Mouse (Mus musculus) spleen, adult 2 months (tissue): ENCODE data around the gene Trmu. TPM values are rescaled to one million over a fixed set of nuclear protein-coding genes. Genes with fewer than 3 reads are reported as not detected.

ENCODE experiments used
- DNase-seq, 2 experiments: peaks; one replicate each; pipeline versions ENCODE4 v3.0.0 to v3.0.0-alpha.2; 2012 to 2021; ENCODE audit warnings: low spot score in 2 of 2, low read depth in 1 of 2
- H3K27ac ChIP-seq: fragments of 200-500 bp; 2 replicates; pipeline ENCODE4 v1.5.1; 2012; ENCODE audit warnings: low read length, inconsistent platforms; ENCODE audit not compliant: insufficient read depth
- H3K27me3 ChIP-seq: fragments of 200-500 bp; 2 replicates; pipeline ENCODE4 v1.6.1; 2012; ENCODE audit warnings: mild to moderate bottlenecking, moderate library complexity, low read length, inconsistent platforms; ENCODE audit not compliant: control insufficient read depth, insufficient read depth
- H3K36me3 ChIP-seq: fragments of 200-500 bp; 2 replicates; pipeline ENCODE4 v1.6.1; 2012; ENCODE audit warnings: mild to moderate bottlenecking, low read length, inconsistent platforms; ENCODE audit not compliant: control insufficient read depth, insufficient read depth
- H3K4me1 ChIP-seq: fragments of 200-500 bp; 2 replicates; pipeline ENCODE4 v1.6.1; 2011; ENCODE audit warnings: inconsistent platforms; ENCODE audit not compliant: control insufficient read depth, insufficient read depth, insufficient read length
- H3K4me3 ChIP-seq: fragments of 200-500 bp; 2 replicates; pipeline ENCODE4 v1.5.1; 2011; ENCODE audit warnings: mild to moderate bottlenecking, inconsistent platforms; ENCODE audit not compliant: insufficient read depth, insufficient read length; ENCODE audit errors: extremely low read depth
- CTCF ChIP-seq: fragments of 200-500 bp; IDR thresholded peaks from 2 replicates; pipeline ENCODE4 v1.5.1; 2011; ENCODE audit warnings: mild to moderate bottlenecking, inconsistent platforms; ENCODE audit not compliant: insufficient read depth, insufficient read length, insufficient replicate concordance; ENCODE audit errors: extremely low read depth
- POLR2A ChIP-seq: fragments of 200-500 bp; IDR thresholded peaks from 2 replicates; pipeline ENCODE4 v1.6.1; 2011; ENCODE audit warnings: low read depth, low read length, inconsistent platforms
- WGBS: fragments of 180-500 bp; shearing (Covaris S2); methylation state at CpG from one replicate; pipeline ENCODE4 v1.1.7; 2018; 5-methylcytosine and 5-hydroxymethylcytosine counted together
- polyA plus RNA-seq: library from polyadenylated mRNA; depleted of rRNA; stranded (reverse); fragments of >200 nt; gene quantifications from 2 replicates; pipeline ENCODE4 v1.2.3, GENCODE M21; 2012

Trmu gene
- polyA plus RNA-seq, 1 experiment: 20.7 TPM

GRCm38 (mm10) chr15:85893871-85894270 is 14.8 kb downstream of the Trmu start:
- H3K4me3 ChIP-seq: no peak overlapping the region
- H3K36me3 ChIP-seq: peaks cover 25% of the 10 kb centered on the region
- 91% methylated on average over 7 of the region's 7 CpGs for whole genome bisulfite sequencing
- H3K4me1 ChIP-seq: no peaks in the 10 kb centered on the region
- TF ChIP-seq CTCF: no peak
- no peaks in the 10 kb centered on the region for H3K27me3 ChIP-seq
- no peak overlapping the region for H3K27ac ChIP-seq
- DNase-seq: no peak

GRCm38 (mm10) chr15:85896284-85896683 is 17.2 kb downstream of the Trmu start:
- no peaks in the 10 kb centered on the region for H3K27me3 ChIP-seq
- peak; percentile 48 to 78 for DNase-seq
- peaks cover 15% of the 10 kb centered on the region for H3K36me3 ChIP-seq
- WGBS: 26% methylated on average over 8 of the region's 8 CpGs
- H3K4me3 ChIP-seq: no peak overlapping the region
- no peak overlapping the region for H3K27ac ChIP-seq
- peak; percentile 88; the same call in 1 of the 2 replicates for TF ChIP-seq CTCF
- no peak for TF ChIP-seq POLR2A
- no peaks in the 10 kb centered on the region for H3K4me1 ChIP-seq

- WGBS: 88% methylated on average over 10 of the region's 10 CpGs
- peaks cover 15% of the 10 kb centered on the region for H3K36me3 ChIP-seq
- no peak overlapping the region for H3K4me3 ChIP-seq
- no peaks in the 10 kb centered on the region for H3K4me1 ChIP-seq
- H3K27ac ChIP-seq: no peak overlapping the region
- no peak for DNase-seq
- TF ChIP-seq CTCF (no peak), POLR2A (no peak)
- H3K27me3 ChIP-seq: no peaks in the 10 kb centered on the region
These were observed 18.0 kb downstream of the Trmu start for GRCm38 (mm10) chr15:85897113-85897512.

GRCm38 (mm10) chr15:85899396-85899795 is 20.3 kb downstream of the Trmu start:
- no peak for TF ChIP-seq CTCF
- no peak for TF ChIP-seq POLR2A
- WGBS: 92% methylated on average over 6 of the region's 6 CpGs

GRCm38 (mm10) chr15:85900318-85900717 is 21.2 kb downstream of the Trmu start:
- WGBS: 86% methylated on average over 8 of the region's 8 CpGs
- peaks cover 6% of the 10 kb centered on the region for H3K36me3 ChIP-seq
- H3K4me3 ChIP-seq: no peak overlapping the region
- no peaks in the 10 kb centered on the region for H3K4me1 ChIP-seq
- no peaks in the 10 kb centered on the region for H3K27me3 ChIP-seq
- H3K27ac ChIP-seq: no peak overlapping the region
- DNase-seq: no peak
- TF ChIP-seq CTCF (no peak), POLR2A (no peak)

More at GRCm38 (mm10) chr15:85899396-85899795, 20.3 kb downstream of the Trmu start:
- peaks cover 10% of the 10 kb centered on the region for H3K36me3 ChIP-seq
- no peak for DNase-seq
- no peaks in the 10 kb centered on the region for H3K4me1 ChIP-seq
- H3K4me3 ChIP-seq: no peak overlapping the region
- H3K27ac ChIP-seq: no peak overlapping the region
- H3K27me3 ChIP-seq: no peaks in the 10 kb centered on the region

- 86% methylated on average over 12 of the region's 12 CpGs for WGBS
- Histone ChIP-seq H3K4me3 (no peak overlapping the region), H3K36me3 (peaks cover 6% of the 10 kb centered on the region), H3K4me1 (no peaks in the 10 kb centered on the region), H3K27me3 (no peaks in the 10 kb centered on the region), H3K27ac (no peak overlapping the region)
- no peak for DNase-seq
- TF ChIP-seq POLR2A (no peak), CTCF (no peak)
These were observed 21.7 kb downstream of the Trmu start for GRCm38 (mm10) chr15:85900801-85901200.

GRCm38 (mm10) chr15:85902505-85902904 is 23.4 kb downstream of the Trmu start:
- Histone ChIP-seq H3K27me3 (no peaks in the 10 kb centered on the region), H3K4me1 (no peaks in the 10 kb centered on the region), H3K27ac (no peak overlapping the region), H3K4me3 (no peak overlapping the region), H3K36me3 (no peaks in the 10 kb centered on the region; the same call in 1 of the 2 replicates)
- no peak for TF ChIP-seq POLR2A
- no peak for TF ChIP-seq CTCF
- 77% methylated on average over 10 of the region's 10 CpGs for WGBS
- no peak for DNase-seq
